Mouse (Mus musculus) layer of hippocampus, postnatal 14 days (tissue): ENCODE measurements around the gene Vmo1. TPM values are rescaled to one million over a fixed set of nuclear protein-coding genes. Genes with fewer than 3 reads are reported as not detected.
"Not testable (repeated sequence)": the region's sequence is repeated elsewhere in the genome, so short reads cannot be mapped to it uniquely, and the experiment has no call there.

Experiments
- DNase-seq, 2 experiments: peaks; one replicate each; pipeline ENCODE4 v3.0.0; 2021 to 2022; ENCODE audit warnings: low spot score in 2 of 2, mixed read lengths in 1 of 2
- total RNA-seq, 2 experiments: library from RNA; stranded (reverse); gene quantifications; 2 replicates each; pipeline ENCODE4 v1.2.3; 2021

Vmo1 gene
- total RNA-seq, 2 experiments from 2014 or later = not detected

GRCm38 (mm10) chr11:70474872-70475534 is 39.4 kb downstream of the Vmo1 start:
- DNase-seq = no peak

- not testable (repeated sequence) for DNase-seq
Observed at GRCm38 (mm10) chr11:70473291-70473690, 41.1 kb downstream of the Vmo1 start.

DNA sequence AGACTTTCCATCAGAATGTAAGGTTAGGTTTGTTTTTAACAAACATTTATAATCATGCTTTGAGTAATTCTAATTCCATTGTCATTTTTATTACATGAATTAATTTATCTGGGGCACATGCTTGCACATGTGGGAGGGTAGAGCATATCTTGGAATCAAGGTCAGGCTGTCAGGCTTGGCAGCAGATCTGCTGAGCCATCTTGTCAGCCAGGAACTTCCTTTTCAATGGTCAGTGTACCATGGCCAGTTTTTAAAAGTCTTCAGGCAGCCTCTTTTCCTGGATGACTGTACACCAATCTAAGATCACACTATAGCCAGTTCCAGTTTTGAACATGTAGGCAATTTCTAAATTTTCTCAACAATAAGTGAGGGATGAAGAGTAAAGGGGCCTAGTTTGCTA is 41.7 kb downstream of the Vmo1 start:
- no peak for DNase-seq

DNA sequence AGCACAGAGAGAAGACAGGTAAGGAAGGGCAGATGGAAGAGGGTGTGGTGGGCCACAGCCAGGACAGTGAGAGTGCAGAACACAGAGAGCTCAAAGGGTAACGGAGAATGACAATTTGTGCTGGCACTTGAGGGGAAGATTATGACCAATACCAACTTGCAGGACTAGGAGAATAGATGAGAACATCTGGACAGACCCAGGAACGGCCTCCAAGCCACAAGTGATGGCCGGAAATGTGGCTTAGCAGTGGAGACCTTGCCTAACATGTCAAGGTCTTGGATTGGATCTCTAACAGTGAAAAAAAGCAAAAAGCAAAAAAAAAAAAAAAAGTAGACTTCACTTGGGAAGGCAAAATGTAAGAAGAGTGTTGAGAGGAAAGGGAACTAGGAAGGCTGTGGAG is 44.7 kb downstream of the Vmo1 start:
- no peak for DNase-seq

- no peak for DNase-seq
Observed at GRCm38 (mm10) chr11:70467902-70468619, 46.4 kb downstream of the Vmo1 start.

DNA sequence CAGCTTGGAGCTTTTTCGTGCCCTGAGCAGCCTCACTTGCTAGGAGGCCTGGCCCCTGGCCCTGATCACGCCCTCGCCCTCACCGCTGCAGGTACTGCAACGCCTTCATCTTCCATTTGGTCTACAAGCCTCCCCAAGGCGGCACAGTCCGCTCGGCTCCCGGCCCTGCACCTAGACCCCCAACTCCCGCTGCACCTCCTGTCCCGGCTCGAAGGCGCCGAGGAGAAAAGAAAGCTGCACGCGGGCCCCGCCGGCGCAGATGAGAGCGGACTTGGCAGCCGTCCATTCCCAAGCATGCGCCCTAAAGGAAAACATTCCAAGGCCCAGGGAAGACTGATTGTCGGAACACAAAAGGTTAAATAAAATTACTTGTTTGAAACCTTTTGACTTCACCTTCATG is 48.6 kb downstream of the Vmo1 start:
- no peak for DNase-seq

DNA sequence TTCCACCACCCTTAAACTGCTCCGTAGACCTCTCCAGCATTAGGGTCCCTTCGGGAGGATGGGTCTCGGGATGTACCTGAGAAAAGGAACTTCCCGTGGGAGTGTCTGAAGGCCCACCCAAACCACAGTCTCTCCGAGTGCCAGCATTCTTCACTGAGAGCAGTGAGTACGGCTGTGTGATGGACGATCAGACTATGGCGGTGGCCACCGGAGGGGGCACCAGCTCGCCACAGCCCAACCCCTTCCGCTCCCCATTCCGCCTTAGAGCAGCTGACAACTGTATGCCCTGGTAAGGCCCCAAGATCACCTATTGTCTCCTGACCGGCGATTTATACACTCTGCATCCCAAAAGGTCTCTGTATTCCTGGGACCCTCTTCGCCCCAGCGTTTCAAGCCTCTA is 49.2 kb downstream of the Vmo1 start:
- no peak for DNase-seq

- no peak for DNase-seq
Observed at GRCm38 (mm10) chr11:70463970-70464369, 50.4 kb downstream of the Vmo1 start.

Other genes with a start within 250 kb of the Vmo1 start
- not detected for gene Alox12e, start 192.0 kb downstream of the Vmo1 start, total RNA-seq
- not detected for gene Alox15, start 162.6 kb downstream of the Vmo1 start, total RNA-seq
- gene Pelp1, start 104.6 kb downstream of the Vmo1 start, total RNA-seq = 10 to 100 TPM; 38.5 to 39.6 TPM
- 10 to 100 TPM; 94.0 to 95.9 TPM for gene Arrb2, start 82.0 kb downstream of the Vmo1 start, total RNA-seq
- 10 to 100 TPM; 12.9 to 17.9 TPM for gene Med11, start 62.7 kb downstream of the Vmo1 start, total RNA-seq
- 1 to 10 TPM in 1 of 2 experiments, under 1 TPM in 1; 0.62 to 1.2 TPM for gene Zmynd15, start 55.2 kb downstream of the Vmo1 start, total RNA-seq
- under 1 TPM; 0.62 to 0.78 TPM for gene Cxcl16, start 54.6 kb downstream of the Vmo1 start, total RNA-seq
- 1 to 10 TPM in 1 of 2 experiments, not detected in 1; 1.0 TPM for gene Tm4sf5, start 9.4 kb downstream of the Vmo1 start, total RNA-seq
- gene Gltpd2, start 4.6 kb upstream of the Vmo1 start, total RNA-seq = not detected
- gene Psmb6, start 10.8 kb upstream of the Vmo1 start, total RNA-seq = 100 to 1,000 TPM; 198 to 203 TPM
- gene Gm40193, start 18.3 kb upstream of the Vmo1 start, total RNA-seq = not detected
- 10 to 100 TPM; 21.9 to 24.5 TPM for gene Pld2, start 25.4 kb upstream of the Vmo1 start, total RNA-seq
- 100 to 1,000 TPM; 350 to 366 TPM for gene Mink1, start 48.3 kb upstream of the Vmo1 start, total RNA-seq
- gene 4930544D05Rik, start 101.2 kb upstream of the Vmo1 start, total RNA-seq = under 1 TPM; 0.88 TPM
- under 1 TPM; 0.32 to 0.57 TPM for gene Chrne, start 104.6 kb upstream of the Vmo1 start, total RNA-seq
- gene Gp1ba, start 124.5 kb upstream of the Vmo1 start, total RNA-seq = not detected
- 10 to 100 TPM; 70.2 to 72.3 TPM for gene Rnf167, start 132.6 kb upstream of the Vmo1 start, total RNA-seq
- gene Slc25a11, start 132.9 kb upstream of the Vmo1 start, total RNA-seq = 100 to 1,000 TPM; 124 to 127 TPM
- 100 to 1,000 TPM; 340 to 380 TPM for gene Pfn1, start 140.0 kb upstream of the Vmo1 start, total RNA-seq
- 10 to 100 TPM in 1 of 2 experiments, 1 to 10 TPM in 1; 5.9 to 10.1 TPM for gene Eno3, start 142.6 kb upstream of the Vmo1 start, total RNA-seq
- 10 to 100 TPM; 45.8 to 53.7 TPM for gene Spag7, start 154.8 kb upstream of the Vmo1 start, total RNA-seq
- gene Camta2, start 173.5 kb upstream of the Vmo1 start, total RNA-seq = 100 to 1,000 TPM; 288 to 296 TPM
- gene Inca1, start 185.5 kb upstream of the Vmo1 start, total RNA-seq = 1 to 10 TPM; 1.9 to 2.1 TPM
- 10 to 100 TPM; 66.2 to 68.4 TPM for gene Kif1c, start 185.9 kb upstream of the Vmo1 start, total RNA-seq
- 10 to 100 TPM; 17.7 to 21.0 TPM for gene Zfp3, start 249.6 kb upstream of the Vmo1 start, total RNA-seq